Mouse (Mus musculus): Measurements from ENCODE around the gene Gm8947. TPM values are rescaled to one million over a fixed set of nuclear protein-coding genes. Genes with fewer than 3 reads are reported as not detected.

The Gm8947 gene
- polyA plus RNA-seq, 2 experiments: 0.92 to 1.2 TPM

DNA sequence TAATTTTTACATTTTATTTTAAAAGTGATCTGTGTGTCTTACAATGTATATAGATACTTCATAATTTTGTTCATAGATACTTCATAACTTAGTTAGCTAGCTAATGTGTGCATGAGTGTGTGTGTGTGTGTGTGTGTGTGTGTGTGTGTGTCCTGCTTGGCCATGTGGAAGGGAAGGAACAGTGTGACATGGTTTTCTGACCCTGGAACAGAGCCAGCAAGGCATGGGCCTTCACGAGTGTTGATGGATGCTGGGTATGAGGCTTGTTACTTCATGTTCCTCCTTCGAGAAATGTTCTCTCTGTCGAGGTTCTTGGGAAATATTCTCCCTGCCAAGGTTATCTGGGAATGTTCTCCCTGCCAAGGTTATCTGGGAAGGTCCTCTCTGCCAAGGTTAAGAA is 41.6 kb downstream of the Gm8947 start:
- ATAC-seq (ENCODE audit: insufficient read depth): no peak
- Histone ChIP-seq H3K9ac (replicated peaks) (no peak overlapping the region), H3K9me3 (ENCODE audit: control insufficient read depth, low read length) (no peaks in the 10 kb centered on the region), H3K36me3 (replicated peaks; ENCODE audit: control insufficient read depth, insufficient read depth, low read depth) (no peaks in the 10 kb centered on the region), H3K4me2 (ENCODE audit: low read depth) (no peak overlapping the region), H3K27ac (no peak overlapping the region), H3K27me3 (ENCODE audit: control insufficient read depth, insufficient read depth, low read length) (no peaks in the 10 kb centered on the region), H3K4me1 (replicated peaks; ENCODE audit: control insufficient read depth in 2 of 2, insufficient read depth in 2 of 2, low read length in 1 of 2) (peaks cover 0 to 6% of the 10 kb centered on the region in 2 experiments; a peak in 2 of 4 replicates), H3K4me3 (ENCODE audit: insufficient read depth in 1 of 2, low read depth in 2 of 2, low read length in 2 of 2) (no peak overlapping the region)
- WGBS (ENCODE audit: insufficient replicate concordance): 64% methylated on average over 3 of the region's 3 CpGs
- no peak for TF ChIP-seq CTCF (IDR thresholded peaks at IDR 0.05; ENCODE audit: low read depth)
- TF ChIP-seq EP300 (IDR thresholded peaks at IDR 0.05; ENCODE audit: low read depth): no peak
- DNase-seq (ENCODE audit: low read depth in 3 of 3, low spot score in 3 of 3): no peak

DNA sequence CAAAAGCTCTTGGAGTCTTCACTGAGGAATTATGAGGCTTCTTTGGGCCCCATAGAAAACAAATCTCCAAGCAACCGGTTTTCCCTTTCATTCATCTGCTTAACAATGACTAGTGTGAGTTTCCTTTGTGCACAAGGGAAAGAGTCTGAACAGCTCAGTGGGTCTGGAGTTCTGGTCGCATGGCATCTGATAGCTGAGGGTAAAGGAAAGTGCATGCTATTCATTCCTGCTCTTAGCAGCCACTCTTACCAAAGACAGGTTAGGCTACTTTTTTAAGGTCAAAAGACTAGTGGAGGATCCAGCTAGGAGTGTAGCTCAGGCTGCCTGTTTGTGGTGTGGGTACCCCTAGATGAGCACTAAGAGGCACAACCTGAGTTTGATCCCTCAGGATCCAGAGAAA is 43.4 kb downstream of the Gm8947 start:
- no peak for ATAC-seq (ENCODE audit: insufficient read depth)
- no peak for TF ChIP-seq CTCF (IDR thresholded peaks at IDR 0.05; ENCODE audit: low read depth)
- TF ChIP-seq EP300 (IDR thresholded peaks at IDR 0.05; ENCODE audit: low read depth): no peak
- Histone ChIP-seq H3K4me3 (ENCODE audit: insufficient read depth in 1 of 2, low read depth in 2 of 2, low read length in 2 of 2) (no peak overlapping the region), H3K27ac (no peak overlapping the region), H3K4me2 (ENCODE audit: low read depth) (no peak overlapping the region), H3K4me1 (replicated peaks; ENCODE audit: control insufficient read depth in 2 of 2, insufficient read depth in 2 of 2, low read length in 1 of 2) (peaks cover 0 to 9% of the 10 kb centered on the region in 2 experiments; a peak in 2 of 4 replicates), H3K9ac (replicated peaks) (no peak overlapping the region), H3K9me3 (ENCODE audit: control insufficient read depth, low read length) (no peaks in the 10 kb centered on the region), H3K27me3 (ENCODE audit: control insufficient read depth, insufficient read depth, low read length) (no peaks in the 10 kb centered on the region), H3K36me3 (replicated peaks; ENCODE audit: control insufficient read depth, insufficient read depth, low read depth) (no peaks in the 10 kb centered on the region)
- WGBS (ENCODE audit: insufficient replicate concordance): 44% methylated on average over 2 of the region's 2 CpGs
- DNase-seq (ENCODE audit: low read depth in 3 of 3, low spot score in 3 of 3): no peak

DNA sequence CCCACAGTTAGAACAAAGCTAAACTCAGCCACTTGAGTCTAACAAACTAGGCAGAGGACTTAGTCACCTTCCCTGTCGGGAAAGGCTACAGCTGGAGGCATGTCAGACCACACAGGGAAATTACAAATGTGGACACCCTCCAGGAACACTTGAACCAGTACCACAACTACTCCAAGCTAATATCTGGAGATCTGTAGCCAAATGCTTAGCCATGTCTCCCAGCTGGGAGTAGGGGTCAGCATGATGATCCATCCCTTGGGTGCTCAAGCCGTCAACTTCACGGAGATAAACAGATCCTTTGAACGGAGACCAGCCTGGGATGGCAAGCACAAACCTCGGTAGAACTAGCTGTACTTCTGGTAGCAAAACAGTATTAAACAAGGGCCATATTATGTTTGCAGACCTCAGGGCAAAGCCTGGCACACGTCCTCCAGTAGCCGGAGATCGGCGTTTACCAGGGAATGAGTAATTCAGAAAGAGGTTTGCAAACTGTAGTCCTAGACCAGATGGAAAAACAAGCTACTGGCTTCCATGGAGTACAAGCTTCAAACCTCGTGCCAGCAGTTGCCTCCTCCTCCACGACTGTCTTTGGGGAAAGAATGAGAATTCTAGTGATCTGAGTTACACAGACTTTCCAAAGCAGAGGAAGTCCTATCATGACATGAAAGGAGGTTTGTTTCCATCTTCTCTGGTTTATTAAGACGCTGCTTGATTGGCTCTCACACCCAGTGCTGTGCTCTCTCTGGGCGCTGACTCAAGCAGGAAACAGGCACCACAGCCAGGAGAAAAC is 44.2 kb downstream of the Gm8947 start:
- WGBS (ENCODE audit: insufficient replicate concordance): 51% methylated on average over 13 of the region's 13 CpGs
- ATAC-seq (ENCODE audit: insufficient read depth): no peak
- no peak for TF ChIP-seq EP300 (IDR thresholded peaks at IDR 0.05; ENCODE audit: low read depth)
- no peak for TF ChIP-seq CTCF (IDR thresholded peaks at IDR 0.05; ENCODE audit: low read depth)

DNA sequence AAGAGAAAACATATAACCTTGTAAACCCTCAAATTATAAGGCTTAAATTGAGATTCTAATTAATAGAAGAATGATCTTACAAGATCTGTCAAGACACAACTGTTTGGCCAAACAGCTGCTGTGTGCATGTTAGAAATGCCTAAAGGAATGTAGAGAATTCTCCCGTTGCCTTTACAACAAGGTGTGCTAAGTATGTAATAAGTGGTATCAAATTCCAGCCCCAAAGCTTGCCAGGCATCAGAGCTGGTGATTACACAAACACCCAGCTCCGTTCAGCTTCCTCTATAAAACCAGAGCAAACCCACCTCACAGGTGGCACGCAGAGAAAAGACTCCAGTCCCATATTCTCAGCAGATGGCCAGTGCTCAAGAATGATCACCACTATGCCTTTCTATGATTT is 45.6 kb downstream of the Gm8947 start:
- no peaks in the 10 kb centered on the region for H3K36me3 ChIP-seq (replicated peaks; ENCODE audit: control insufficient read depth, insufficient read depth, low read depth)
- H3K27me3 ChIP-seq (ENCODE audit: control insufficient read depth, insufficient read depth, low read length): no peaks in the 10 kb centered on the region
- WGBS (ENCODE audit: insufficient replicate concordance): 56% methylated on average over 3 of the region's 3 CpGs
- no peaks in the 10 kb centered on the region for H3K9me3 ChIP-seq (ENCODE audit: control insufficient read depth, low read length)
- no peak overlapping the region for H3K4me2 ChIP-seq (ENCODE audit: low read depth)
- TF ChIP-seq CTCF (IDR thresholded peaks at IDR 0.05; ENCODE audit: low read depth): no peak
- TF ChIP-seq EP300 (IDR thresholded peaks at IDR 0.05; ENCODE audit: low read depth): no peak
- H3K9ac ChIP-seq (replicated peaks): no peak overlapping the region
- no peak for DNase-seq (ENCODE audit: low read depth in 3 of 3, low spot score in 3 of 3)
- H3K4me1 ChIP-seq (replicated peaks; ENCODE audit: control insufficient read depth in 2 of 2, insufficient read depth in 2 of 2, low read length in 1 of 2): peaks cover 0 to 9% of the 10 kb centered on the region in 2 experiments; a peak in 2 of 4 replicates
- no peak overlapping the region for H3K27ac ChIP-seq
- ATAC-seq (ENCODE audit: insufficient read depth): no peak
- H3K4me3 ChIP-seq (ENCODE audit: insufficient read depth in 1 of 2, low read depth in 2 of 2, low read length in 2 of 2): no peak overlapping the region

More for the DNA sequence above, 44.2 kb downstream of the Gm8947 start:
- no peak for DNase-seq (ENCODE audit: low read depth in 3 of 3, low spot score in 3 of 3)
- H3K36me3 ChIP-seq (replicated peaks; ENCODE audit: control insufficient read depth, insufficient read depth, low read depth): no peaks in the 10 kb centered on the region
- H3K4me3 ChIP-seq (ENCODE audit: insufficient read depth in 1 of 2, low read depth in 2 of 2, low read length in 2 of 2): no peak overlapping the region
- H3K27ac ChIP-seq: no peak overlapping the region
- H3K4me2 ChIP-seq (ENCODE audit: low read depth): no peak overlapping the region
- H3K27me3 ChIP-seq (ENCODE audit: control insufficient read depth, insufficient read depth, low read length): no peaks in the 10 kb centered on the region
- H3K4me1 ChIP-seq (replicated peaks; ENCODE audit: control insufficient read depth in 2 of 2, insufficient read depth in 2 of 2, low read length in 1 of 2): peaks cover 0 to 9% of the 10 kb centered on the region in 2 experiments; a peak in 2 of 4 replicates
- no peak overlapping the region for H3K9ac ChIP-seq (replicated peaks)
- H3K9me3 ChIP-seq (ENCODE audit: control insufficient read depth, low read length): no peaks in the 10 kb centered on the region

DNA sequence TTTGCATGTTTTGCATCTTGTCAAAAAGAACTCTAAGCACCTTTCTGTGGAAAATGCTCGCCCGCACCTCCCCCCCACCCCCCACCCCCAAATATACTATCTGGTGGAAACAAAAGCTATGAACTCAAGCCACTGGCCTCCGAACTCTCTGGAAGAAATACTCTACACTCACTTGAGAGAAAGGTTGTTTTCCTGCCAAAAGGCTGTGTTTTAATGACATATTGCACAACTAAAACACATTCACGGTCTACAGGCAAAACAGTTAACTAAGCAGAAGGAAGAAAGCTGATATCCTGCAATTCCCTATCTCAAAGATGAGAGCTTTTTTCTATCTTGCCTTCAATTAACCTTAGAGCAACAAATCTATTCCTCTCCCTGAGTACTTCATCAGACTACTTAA is 51.2 kb downstream of the Gm8947 start:
- ATAC-seq (ENCODE audit: insufficient read depth) (no peak), DNase-seq (ENCODE audit: low read depth in 3 of 3, low spot score in 3 of 3) (no peak)
- Histone ChIP-seq H3K4me3 (ENCODE audit: insufficient read depth in 1 of 2, low read depth in 2 of 2, low read length in 2 of 2) (no peak overlapping the region), H3K36me3 (replicated peaks; ENCODE audit: control insufficient read depth, insufficient read depth, low read depth) (no peaks in the 10 kb centered on the region), H3K4me2 (ENCODE audit: low read depth) (no peak overlapping the region), H3K27ac (no peak overlapping the region), H3K9ac (replicated peaks) (no peak overlapping the region), H3K27me3 (ENCODE audit: control insufficient read depth, insufficient read depth, low read length) (no peaks in the 10 kb centered on the region), H3K9me3 (ENCODE audit: control insufficient read depth, low read length) (no peaks in the 10 kb centered on the region), H3K4me1 (replicated peaks; ENCODE audit: control insufficient read depth in 2 of 2, insufficient read depth in 2 of 2, low read length in 1 of 2) (peaks cover 0 to 8% of the 10 kb centered on the region in 2 experiments; a peak in 2 of 4 replicates)
- no peak for TF ChIP-seq EP300 (IDR thresholded peaks at IDR 0.05; ENCODE audit: low read depth)
- TF ChIP-seq CTCF (IDR thresholded peaks at IDR 0.05; ENCODE audit: low read depth): no peak
- 65% methylated on average over 4 of the region's 4 CpGs for WGBS (ENCODE audit: insufficient replicate concordance)

Other genes starting within 250 kb of the Gm8947 start
- 1.6 and 3.3 TPM in 2 replicates for gene Hmcn1, start 198.9 kb upstream of the Gm8947 start, polyA plus RNA-seq (2012; rRNA removed)
- 1.7 and 2.3 TPM in 2 replicates for gene Hmcn1, start 198.9 kb upstream of the Gm8947 start, polyA plus RNA-seq (2014; fragmentation: Nextera tagmentation; extraction: Ambion mirVana)
- 2.0 and 2.1 TPM in 2 replicates for gene Gm47985, start 9.8 kb upstream of the Gm8947 start, polyA plus RNA-seq (2012; rRNA removed)
- 1.7 and 2.2 TPM in 2 replicates for gene Gm47985, start 9.8 kb upstream of the Gm8947 start, polyA plus RNA-seq (2014; fragmentation: Nextera tagmentation; extraction: Ambion mirVana)
- gene Gm47995, start 6.1 kb downstream of the Gm8947 start, polyA plus RNA-seq (2012; rRNA removed): 0.88 and 1.1 TPM in 2 replicates
- gene Gm47995, start 6.1 kb downstream of the Gm8947 start, polyA plus RNA-seq (2014; fragmentation: Nextera tagmentation; extraction: Ambion mirVana): 0.71 and 0.76 TPM in 2 replicates
- gene 3110040M04Rik, start 11.7 kb downstream of the Gm8947 start, polyA plus RNA-seq (2012; rRNA removed): 1.2 and 1.5 TPM in 2 replicates
- gene 3110040M04Rik, start 11.7 kb downstream of the Gm8947 start, polyA plus RNA-seq (2014; fragmentation: Nextera tagmentation; extraction: Ambion mirVana): 1.2 and 1.3 TPM in 2 replicates
- gene Gm47996, start 17.8 kb downstream of the Gm8947 start, polyA plus RNA-seq (2012; rRNA removed): 0.42 and 0.52 TPM in 2 replicates
- 0.46 TPM in 1 of 2 replicates, not detected in the other for gene Gm47996, start 17.8 kb downstream of the Gm8947 start, polyA plus RNA-seq (2014; fragmentation: Nextera tagmentation; extraction: Ambion mirVana)
- gene Ivns1abp, start 152.1 kb downstream of the Gm8947 start, polyA plus RNA-seq (2012; rRNA removed): 47.4 and 57.0 TPM in 2 replicates
- 68.6 and 73.3 TPM in 2 replicates for gene Ivns1abp, start 152.1 kb downstream of the Gm8947 start, polyA plus RNA-seq (2014; fragmentation: Nextera tagmentation; extraction: Ambion mirVana)
- gene Swt1, start 236.1 kb downstream of the Gm8947 start, polyA plus RNA-seq (2012; rRNA removed): 5.6 and 9.7 TPM in 2 replicates
- gene Swt1, start 236.1 kb downstream of the Gm8947 start, polyA plus RNA-seq (2014; fragmentation: Nextera tagmentation; extraction: Ambion mirVana): 19.1 and 19.7 TPM in 2 replicates
- gene Trmt1l, start 236.2 kb downstream of the Gm8947 start, polyA plus RNA-seq (2012; rRNA removed): 7.6 and 9.8 TPM in 2 replicates
- gene Trmt1l, start 236.2 kb downstream of the Gm8947 start, polyA plus RNA-seq (2014; fragmentation: Nextera tagmentation; extraction: Ambion mirVana): 11.8 and 13.8 TPM in 2 replicates